Mouse (Mus musculus) midbrain, embryonic 13.5 days (tissue): ENCODE data around the gene Josd2. TPM values are rescaled to one million over a fixed set of nuclear protein-coding genes. Genes with fewer than 3 reads are reported as not detected.

Source experiments
- ATAC-seq: fragments of 200-750 bp; cut with Nextera tagmentation; 2 replicates; pipeline ENCODE4 v1.8.0; 2017; ENCODE audit warnings: mild to moderate bottlenecking, moderate TSS enrichment, moderate library complexity
- H3K27ac ChIP-seq: fragments of 300-500 bp; sonication (generic); 2 replicates; pipeline ENCODE4 v1.5.1; 2015; ENCODE audit warnings: inconsistent platforms, mild to moderate bottlenecking, moderate library complexity
- H3K27me3 ChIP-seq: fragments of 300-500 bp; sonication (generic); 2 replicates; pipeline ENCODE4 v1.6.1; 2015; ENCODE audit warnings: mild to moderate bottlenecking, inconsistent platforms
- H3K36me3 ChIP-seq: fragments of 300-500 bp; sonication (generic); 2 replicates; pipeline ENCODE4 v1.6.1; 2015; ENCODE audit warnings: mild to moderate bottlenecking, inconsistent platforms
- H3K4me1 ChIP-seq: fragments of 300-500 bp; sonication (generic); replicated peaks from 2 replicates; pipeline ENCODE4 v1.6.1; 2015; ENCODE audit warnings: inconsistent platforms
- H3K4me2 ChIP-seq: fragments of 300-500 bp; sonication (generic); replicated peaks from 2 replicates; pipeline ENCODE4 v1.6.1; 2015; ENCODE audit warnings: moderate library complexity, mild to moderate bottlenecking, inconsistent platforms
- H3K4me3 ChIP-seq: fragments of 300-500 bp; sonication (generic); replicated peaks from 2 replicates; pipeline ENCODE4 v1.5.1; 2015; ENCODE audit warnings: mild to moderate bottlenecking, inconsistent platforms
- H3K9ac ChIP-seq: fragments of 300-500 bp; sonication (generic); replicated peaks from 2 replicates; pipeline ENCODE4 v1.6.1; 2015; ENCODE audit warnings: mild to moderate bottlenecking, inconsistent platforms
- H3K9me3 ChIP-seq: fragments of 300-500 bp; sonication (generic); 2 replicates; pipeline ENCODE4 v1.6.1; 2016; ENCODE audit warnings: mild to moderate bottlenecking, inconsistent platforms
- WGBS: fragments of 180-500 bp; shearing (Covaris S2); methylation state at CpG from one replicate; pipeline ENCODE4 v1.1.7; 2015; 5-methylcytosine and 5-hydroxymethylcytosine counted together
- polyA plus RNA-seq: library from polyadenylated mRNA; unstranded; fragments of >200 nt; fragmentation: Nextera tagmentation; extraction: Ambion mirVana; gene quantifications from 2 replicates; pipeline ENCODE4 v1.2.1, GENCODE M21; 2015

The Josd2 gene
- polyA plus RNA-seq, 1 experiment from 2014 or later, result 44.8 TPM

- ATAC-seq, result peak; percentile 1; the same call in 1 of the 2 replicates
- Histone ChIP-seq H3K4me1 (peaks cover 78% of the 10 kb centered on the region), H3K27ac (peak overlapping the region; percentile 92), H3K27me3 (0 out of 2 replicates have a peak, but pooled peaks cover 1% of the 10 kb centered on the region), H3K36me3 (peaks cover 24% of the 10 kb centered on the region), H3K9me3 (no peaks in the 10 kb centered on the region), H3K4me2 (no peak overlapping the region), H3K9ac (no peak overlapping the region), H3K4me3 (no peak overlapping the region)
- WGBS, result 78% methylated on average over 16 of the region's 16 CpGs
These were observed 880 bp upstream of the Josd2 start for GRCm38 (mm10) chr7:44466888-44467311.

- Histone ChIP-seq H3K4me3 (peak overlapping the region; percentile 51), H3K4me1 (peaks cover 77% of the 10 kb centered on the region), H3K27me3 (no peaks in the 10 kb centered on the region), H3K36me3 (peaks cover 6% of the 10 kb centered on the region), H3K9ac (peak overlapping the region; percentile 69), H3K4me2 (peak overlapping the region; percentile 74), H3K9me3 (no peaks in the 10 kb centered on the region), H3K27ac (peak overlapping the region; percentile 92)
- WGBS, result 58% methylated on average over 15 of the region's 15 CpGs
- no peak for ATAC-seq
These were observed 985 bp downstream of the Josd2 start for GRCm38 (mm10) chr7:44468644-44469285.

GRCm38 (mm10) chr7:44469677-44470675 is 2.2 kb downstream of the Josd2 start:
- WGBS, result 90% methylated on average over 16 of the region's 16 CpGs
- Histone ChIP-seq H3K36me3 (no peaks in the 10 kb centered on the region), H3K27me3 (no peaks in the 10 kb centered on the region), H3K4me2 (peak overlapping the region; percentile 74; the same call in 1 of the 2 replicates), H3K4me1 (peaks cover 77% of the 10 kb centered on the region), H3K27ac (peak overlapping the region; percentile 92), H3K4me3 (no peak overlapping the region), H3K9ac (peak overlapping the region; percentile 11; the same call in 1 of the 2 replicates), H3K9me3 (no peaks in the 10 kb centered on the region)
- no peak for ATAC-seq

GRCm38 (mm10) chr7:44470696-44471612 is 3.2 kb downstream of the Josd2 start:
- Histone ChIP-seq H3K4me3 (no peak overlapping the region), H3K9ac (no peak overlapping the region), H3K4me1 (peaks cover 73% of the 10 kb centered on the region), H3K27me3 (0 out of 2 replicates have a peak, but pooled peaks cover 2% of the 10 kb centered on the region), H3K36me3 (no peaks in the 10 kb centered on the region), H3K9me3 (no peaks in the 10 kb centered on the region), H3K4me2 (no peak overlapping the region), H3K27ac (no peak overlapping the region)
- WGBS, result 86% methylated on average over 16 of the region's 16 CpGs
- ATAC-seq, result no peak

- H3K9ac ChIP-seq, result no peak overlapping the region
- no peaks in the 10 kb centered on the region for H3K36me3 ChIP-seq
- no peak overlapping the region; the same call in 1 of the 2 replicates for H3K27ac ChIP-seq
- H3K4me3 ChIP-seq, result no peak overlapping the region
- 55% methylated on average over 6 of the region's 6 CpGs for WGBS
- H3K4me1 ChIP-seq, result peaks cover 64% of the 10 kb centered on the region
- no peak for ATAC-seq
- H3K27me3 ChIP-seq, result peaks cover 8% of the 10 kb centered on the region; the same call in 1 of the 2 replicates
- no peaks in the 10 kb centered on the region for H3K9me3 ChIP-seq
- no peak overlapping the region for H3K4me2 ChIP-seq
These were observed 4.2 kb downstream of the Josd2 start for GRCm38 (mm10) chr7:44471880-44472557.

- H3K9ac ChIP-seq, result no peak overlapping the region
These were observed 4.7 kb downstream of the Josd2 start for GRCm38 (mm10) chr7:44472558-44472885.

GRCm38 (mm10) chr7:44472961-44473646 is 5.3 kb downstream of the Josd2 start:
- peaks cover 18% of the 10 kb centered on the region for H3K27me3 ChIP-seq
- no peak for ATAC-seq
- H3K9ac ChIP-seq, result peak overlapping the region; percentile 32; the same call in 1 of the 2 replicates
- no peaks in the 10 kb centered on the region for H3K9me3 ChIP-seq
- H3K4me1 ChIP-seq, result peaks cover 59% of the 10 kb centered on the region
- no peaks in the 10 kb centered on the region for H3K36me3 ChIP-seq
- H3K4me3 ChIP-seq, result no peak overlapping the region
- no peak overlapping the region for H3K27ac ChIP-seq
- WGBS, result 66% methylated on average over 9 of the region's 9 CpGs
- no peak overlapping the region for H3K4me2 ChIP-seq

More at GRCm38 (mm10) chr7:44472558-44472885, 4.7 kb downstream of the Josd2 start:
- no peak overlapping the region; the same call in 1 of the 2 replicates for H3K27ac ChIP-seq
- ATAC-seq, result no peak
- peaks cover 59% of the 10 kb centered on the region for H3K4me1 ChIP-seq
- no peaks in the 10 kb centered on the region for H3K9me3 ChIP-seq
- peaks cover 13% of the 10 kb centered on the region for H3K27me3 ChIP-seq
- no peak overlapping the region for H3K4me3 ChIP-seq
- no peaks in the 10 kb centered on the region for H3K36me3 ChIP-seq
- no peak overlapping the region for H3K4me2 ChIP-seq
- 17% methylated on average over 1 of the region's 1 CpGs for WGBS

- H3K36me3 ChIP-seq, result no peaks in the 10 kb centered on the region
- peak overlapping the region; percentile 39 for H3K9ac ChIP-seq
- H3K4me2 ChIP-seq, result peak overlapping the region; percentile 9; the same call in 1 of the 2 replicates
- 16% methylated on average over 4 of the region's 4 CpGs for WGBS
- peaks cover 48% of the 10 kb centered on the region for H3K4me1 ChIP-seq
- peaks cover 29% of the 10 kb centered on the region for H3K27me3 ChIP-seq
- no peaks in the 10 kb centered on the region for H3K9me3 ChIP-seq
- H3K4me3 ChIP-seq, result no peak overlapping the region
- ATAC-seq, result peak; percentile 83
- H3K27ac ChIP-seq, result peak overlapping the region; percentile 76
These were observed 6.6 kb downstream of the Josd2 start for GRCm38 (mm10) chr7:44474419-44474818.

GRCm38 (mm10) chr7:44475046-44475614 is 7.3 kb downstream of the Josd2 start:
- peaks cover 35% of the 10 kb centered on the region for H3K27me3 ChIP-seq
- WGBS, result 48% methylated on average over 5 of the region's 5 CpGs
- peak overlapping the region; percentile 76 for H3K27ac ChIP-seq
- no peak overlapping the region for H3K9ac ChIP-seq
- no peaks in the 10 kb centered on the region for H3K9me3 ChIP-seq
- H3K36me3 ChIP-seq, result no peaks in the 10 kb centered on the region
- ATAC-seq, result peak; percentile 36
- peaks cover 41% of the 10 kb centered on the region for H3K4me1 ChIP-seq
- no peak overlapping the region for H3K4me2 ChIP-seq
- no peak overlapping the region for H3K4me3 ChIP-seq

GRCm38 (mm10) chr7:44482836-44483435 is 15.2 kb downstream of the Josd2 start:
- Histone ChIP-seq H3K27ac (no peak overlapping the region), H3K9ac (no peak overlapping the region), H3K4me3 (no peak overlapping the region), H3K9me3 (no peaks in the 10 kb centered on the region), H3K4me2 (no peak overlapping the region), H3K36me3 (no peaks in the 10 kb centered on the region), H3K4me1 (0 out of 2 replicates have a peak, but pooled peaks cover 3% of the 10 kb centered on the region), H3K27me3 (peaks cover 39% of the 10 kb centered on the region)
- ATAC-seq, result no peak
- WGBS, result 83% methylated on average over 3 of the region's 3 CpGs
